Mouse (Mus musculus): ENCODE results near the gene Hesx1. TPM values are rescaled to one million over a fixed set of nuclear protein-coding genes. Genes with fewer than 3 reads are reported as not detected.

Gene Hesx1
- polyA plus RNA-seq, 1 experiment: not detected

GRCm38 (mm10) chr14:27048231-27048956, 54.2 kb downstream of the Hesx1 start:
- no peak for DNase-seq
- H3K27me3 ChIP-seq (ENCODE audit: control insufficient read depth, insufficient read depth, low read length): no peaks in the 10 kb centered on the region
- H3K36me3 ChIP-seq (ENCODE audit: control insufficient read depth, insufficient read depth, low read length): no peaks in the 10 kb centered on the region
- TF ChIP-seq POLR2A (IDR thresholded peaks at IDR 0.05; ENCODE audit: control insufficient read depth, extremely low read depth, insufficient read depth, low read length, poor library complexity): no peak
- no peak for TF ChIP-seq CTCF (IDR thresholded peaks at IDR 0.05; ENCODE audit: borderline replicate concordance, control insufficient read depth, extremely low read depth, insufficient read depth, low read length, poor library complexity)
- H3K27ac ChIP-seq (ENCODE audit: control insufficient read depth, insufficient read depth, low read length): no peak overlapping the region
- 92% methylated on average over 8 of the region's 8 CpGs for WGBS
- H3K4me1 ChIP-seq (replicated peaks; ENCODE audit: control insufficient read depth, insufficient read depth, low read length): peaks cover 10% of the 10 kb centered on the region
- H3K4me3 ChIP-seq (ENCODE audit: control insufficient read depth, insufficient read depth, low read length): no peak overlapping the region

GRCm38 (mm10) chr14:27050043-27050442, 55.8 kb downstream of the Hesx1 start:
- Histone ChIP-seq H3K27ac (ENCODE audit: control insufficient read depth, insufficient read depth, low read length) (no peak overlapping the region), H3K4me1 (replicated peaks; ENCODE audit: control insufficient read depth, insufficient read depth, low read length) (peaks cover 2% of the 10 kb centered on the region), H3K27me3 (ENCODE audit: control insufficient read depth, insufficient read depth, low read length) (no peaks in the 10 kb centered on the region), H3K36me3 (ENCODE audit: control insufficient read depth, insufficient read depth, low read length) (no peaks in the 10 kb centered on the region), H3K4me3 (ENCODE audit: control insufficient read depth, insufficient read depth, low read length) (no peak overlapping the region)
- no peak for TF ChIP-seq CTCF (IDR thresholded peaks at IDR 0.05; ENCODE audit: borderline replicate concordance, control insufficient read depth, extremely low read depth, insufficient read depth, low read length, poor library complexity)
- TF ChIP-seq POLR2A (IDR thresholded peaks at IDR 0.05; ENCODE audit: control insufficient read depth, extremely low read depth, insufficient read depth, low read length, poor library complexity): no peak
- WGBS: 85% methylated on average over 9 of the region's 9 CpGs
- no peak for DNase-seq

- Histone ChIP-seq H3K27ac (ENCODE audit: control insufficient read depth, insufficient read depth, low read length) (no peak overlapping the region), H3K27me3 (ENCODE audit: control insufficient read depth, insufficient read depth, low read length) (no peaks in the 10 kb centered on the region), H3K4me1 (replicated peaks; ENCODE audit: control insufficient read depth, insufficient read depth, low read length) (no peaks in the 10 kb centered on the region), H3K4me3 (ENCODE audit: control insufficient read depth, insufficient read depth, low read length) (no peak overlapping the region), H3K36me3 (ENCODE audit: control insufficient read depth, insufficient read depth, low read length) (no peaks in the 10 kb centered on the region)
- DNase-seq: no peak
- WGBS: 93% methylated on average over 18 of the region's 18 CpGs
- TF ChIP-seq POLR2A (IDR thresholded peaks at IDR 0.05; ENCODE audit: control insufficient read depth, extremely low read depth, insufficient read depth, low read length, poor library complexity): no peak
- TF ChIP-seq CTCF (IDR thresholded peaks at IDR 0.05; ENCODE audit: borderline replicate concordance, control insufficient read depth, extremely low read depth, insufficient read depth, low read length, poor library complexity): no peak
These were observed 56.6 kb downstream of the Hesx1 start for GRCm38 (mm10) chr14:27050560-27051510.

GRCm38 (mm10) chr14:27051511-27051895, 57.3 kb downstream of the Hesx1 start:
- Histone ChIP-seq H3K27ac (ENCODE audit: control insufficient read depth, insufficient read depth, low read length) (no peak overlapping the region), H3K4me3 (ENCODE audit: control insufficient read depth, insufficient read depth, low read length) (no peak overlapping the region), H3K4me1 (replicated peaks; ENCODE audit: control insufficient read depth, insufficient read depth, low read length) (no peaks in the 10 kb centered on the region), H3K27me3 (ENCODE audit: control insufficient read depth, insufficient read depth, low read length) (no peaks in the 10 kb centered on the region), H3K36me3 (ENCODE audit: control insufficient read depth, insufficient read depth, low read length) (no peaks in the 10 kb centered on the region)
- TF ChIP-seq CTCF (IDR thresholded peaks at IDR 0.05; ENCODE audit: borderline replicate concordance, control insufficient read depth, extremely low read depth, insufficient read depth, low read length, poor library complexity) (no peak), POLR2A (IDR thresholded peaks at IDR 0.05; ENCODE audit: control insufficient read depth, extremely low read depth, insufficient read depth, low read length, poor library complexity) (no peak)
- WGBS: 90% methylated on average over 5 of the region's 5 CpGs
- DNase-seq: no peak

Other genes with a start within 250 kb of the Hesx1 start
- gene Asb14, start 99.9 kb upstream of the Hesx1 start, polyA plus RNA-seq (2012; rRNA removed): 0.14 and 3.4 TPM in 2 replicates
- 10.4 and 10.7 TPM in 2 replicates for gene Appl1, start 23.2 kb upstream of the Hesx1 start, polyA plus RNA-seq (2012; rRNA removed)
- gene Il17rd, start 44.5 kb downstream of the Hesx1 start, polyA plus RNA-seq (2012; rRNA removed): 0.29 and 0.63 TPM in 2 replicates
- gene Arhgef3, start 120.5 kb downstream of the Hesx1 start, polyA plus RNA-seq (2012; rRNA removed): 16.8 and 17.0 TPM in 2 replicates

Measured in thymus, adult 2 months (tissue).